Mouse (Mus musculus) kidney, postnatal 10 days (tissue): ENCODE measurements at regions not wholly inside any gene's neighbourhood (a gene's known extent, or its start where the extent isn't known, plus 50 kb on each side); places are given as distances from the start of the nearest gene placed in this dataset.

Experiments used
- DNase-seq: peaks from one replicate; pipeline ENCODE4 v3.0.0; 2021; ENCODE audit warnings: mixed read lengths

DNA sequence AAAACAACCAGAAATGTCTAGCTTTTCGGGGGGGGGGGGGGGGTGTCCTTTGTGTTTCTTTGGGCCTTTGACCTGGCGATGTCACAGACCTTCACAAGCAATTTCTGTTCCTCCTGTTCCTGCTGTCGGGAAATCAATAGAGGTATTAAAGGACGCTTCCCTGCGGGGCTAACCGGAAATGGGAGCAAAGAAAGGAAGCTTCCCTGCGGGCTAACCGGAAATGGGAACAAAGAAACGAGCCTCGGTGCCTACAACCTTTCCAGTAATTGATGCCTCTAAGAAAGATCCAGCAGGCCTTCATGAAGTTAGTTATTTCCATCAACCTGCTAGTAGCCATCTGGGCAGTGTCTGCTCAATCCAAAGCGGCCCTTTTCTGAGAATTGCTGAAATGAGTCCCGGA, 78.2 kb upstream of the Phyhipl start:
- DNase-seq: no peak

DNA sequence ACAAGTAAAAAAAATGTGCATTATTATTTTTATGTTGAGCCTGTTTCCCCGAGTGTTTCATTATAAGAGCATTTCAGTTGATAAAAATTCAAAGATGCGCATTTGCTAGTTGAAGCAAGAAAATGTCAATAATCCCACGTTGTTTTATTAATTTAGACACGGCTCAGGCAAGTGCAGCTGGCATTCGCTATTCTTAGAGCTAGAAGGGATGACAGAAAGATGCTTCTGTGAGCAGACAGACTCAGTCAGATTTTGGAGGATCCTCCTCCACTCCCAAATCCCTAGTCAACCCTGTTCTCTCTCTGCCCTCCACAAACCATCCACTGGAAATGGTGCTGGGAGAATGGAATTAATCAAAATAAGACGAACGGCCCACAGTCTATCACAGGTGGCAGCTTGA, 77.7 kb upstream of the Phyhipl start:
- no peak for DNase-seq

DNA sequence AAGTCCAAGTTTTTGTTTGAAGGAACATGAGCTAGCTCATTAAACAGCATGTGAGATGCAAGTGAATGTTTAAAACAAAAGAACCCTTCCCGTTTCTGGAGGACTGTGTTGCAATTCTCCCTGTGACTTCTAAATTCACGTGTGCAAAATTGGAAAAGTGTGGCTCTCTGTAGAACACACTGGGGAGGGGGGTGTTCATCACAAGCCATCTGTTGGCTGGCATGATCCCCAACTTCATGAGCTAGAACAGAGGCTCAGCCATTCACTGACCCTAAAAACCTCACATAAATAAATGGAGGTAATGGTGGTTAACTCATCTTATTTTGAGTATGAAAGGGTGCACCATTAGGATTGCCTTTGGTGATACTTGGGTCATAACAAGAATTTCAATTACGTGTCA, 69.3 kb upstream of the Phyhipl start:
- no peak for DNase-seq

DNA sequence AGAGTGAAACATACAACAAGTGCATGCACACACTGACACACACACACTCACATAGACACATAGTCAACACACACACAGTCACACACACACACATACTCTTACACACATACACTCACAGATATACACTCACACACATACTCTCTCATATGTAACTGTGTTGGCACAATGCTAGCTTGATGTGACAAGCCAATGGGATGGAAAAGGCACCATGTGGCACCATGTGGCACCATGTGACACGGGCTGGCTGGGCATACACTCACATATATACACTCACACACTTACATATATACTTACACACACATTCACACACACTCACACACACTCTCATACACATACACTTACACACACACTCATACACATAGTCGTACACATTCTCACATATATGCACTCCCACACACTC, 67.0 kb upstream of the Phyhipl start:
- DNase-seq: no peak

DNA sequence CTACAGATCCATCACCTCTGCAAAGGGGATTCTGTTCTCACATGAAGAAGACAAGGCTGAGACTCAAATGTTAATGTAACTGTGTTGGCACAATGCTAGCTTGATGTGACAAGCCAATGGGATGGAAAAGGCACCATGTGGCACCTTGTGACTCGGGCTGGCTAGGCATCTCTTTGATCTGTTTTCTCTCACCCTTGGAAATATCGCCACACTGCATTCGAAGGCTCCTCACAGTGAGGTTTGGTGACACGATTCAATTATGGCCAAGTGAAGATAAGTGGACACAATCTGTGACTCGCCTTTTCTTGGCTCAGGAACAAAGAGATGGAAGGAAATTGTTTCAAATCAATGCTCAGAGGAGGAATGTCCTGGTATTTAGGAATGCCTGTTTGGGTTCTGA, 66.6 kb upstream of the Phyhipl start:
- DNase-seq: no peak

DNA sequence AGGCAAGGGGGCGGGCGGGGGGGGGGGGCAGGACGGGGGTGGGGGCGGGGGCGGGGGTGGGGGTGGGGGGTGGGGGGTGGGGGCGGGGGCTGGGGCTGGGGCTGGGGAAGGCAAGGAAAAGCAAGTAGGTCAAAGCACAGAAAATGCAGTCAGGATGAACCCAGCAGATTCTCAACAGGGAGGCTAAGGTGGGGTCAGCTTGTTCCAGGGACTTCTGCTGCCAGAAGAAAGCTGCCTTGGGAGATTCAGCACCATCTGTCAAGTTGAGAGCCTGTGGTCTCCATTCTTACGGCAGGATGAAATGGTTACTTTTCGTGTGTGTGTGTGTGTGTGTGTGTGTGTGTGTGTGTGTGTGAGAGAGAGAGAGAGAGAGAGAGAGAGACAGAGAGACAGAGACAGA, 61.7 kb upstream of the Phyhipl start:
- no peak for DNase-seq

DNA sequence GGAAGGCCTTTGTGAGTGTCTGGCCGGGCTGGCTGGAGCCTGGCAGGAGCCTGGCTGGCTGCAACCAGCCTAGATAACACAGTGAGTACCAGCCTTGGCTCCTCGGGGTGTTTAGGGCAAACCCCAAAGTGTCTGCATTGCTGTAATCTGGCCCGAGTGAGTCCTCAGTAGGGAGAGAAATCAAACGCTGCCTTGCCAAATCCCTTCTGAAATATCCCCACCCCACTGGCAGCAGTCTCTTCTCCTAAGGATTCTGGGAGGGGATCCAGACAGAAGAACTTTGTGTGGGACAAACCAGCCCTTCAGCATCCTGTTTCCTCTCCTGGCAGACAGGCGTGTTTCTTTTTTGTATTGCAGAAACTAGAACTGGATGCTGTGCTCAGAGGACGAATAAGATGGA, 61.3 kb upstream of the Phyhipl start:
- peak; percentile 48 for DNase-seq

DNA sequence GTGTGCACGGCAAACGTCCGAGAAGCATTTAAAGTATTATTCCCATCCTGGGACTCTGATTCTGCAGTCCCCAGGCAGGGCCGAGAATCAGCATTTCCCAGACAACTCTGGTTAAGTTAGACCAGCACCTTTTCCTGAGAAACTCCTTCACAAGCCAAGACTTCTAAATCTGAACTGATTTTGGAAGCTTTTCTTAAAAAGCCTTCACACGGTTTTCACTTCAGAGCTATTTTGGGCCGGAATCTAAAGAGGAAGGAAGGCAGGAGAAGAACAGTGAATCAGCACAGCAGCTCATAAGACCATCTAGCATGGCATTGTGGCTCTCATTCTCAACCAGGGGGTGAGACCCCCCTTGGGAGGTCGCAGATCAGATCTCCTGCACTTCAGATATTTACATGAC, 57.5 kb upstream of the Phyhipl start:
- DNase-seq: no peak

DNA sequence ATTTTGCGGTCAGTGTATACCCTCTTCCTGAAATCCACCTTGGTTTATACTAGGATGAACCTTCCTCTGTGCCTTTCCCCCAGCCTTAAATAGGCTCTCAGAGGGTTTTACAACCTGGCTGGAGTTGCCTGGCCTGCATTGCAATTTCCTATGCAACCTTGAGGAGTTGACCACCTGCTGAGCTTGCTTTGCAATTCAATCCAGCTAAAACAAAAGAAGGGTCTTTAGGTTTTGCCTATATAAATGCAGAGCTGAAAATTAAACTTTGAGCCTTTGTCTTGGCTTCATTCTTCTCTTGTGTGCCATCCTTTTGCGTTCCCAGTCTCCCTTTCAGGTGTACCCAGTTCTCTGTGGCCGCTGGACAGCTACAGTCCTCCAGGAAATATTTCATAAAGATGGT, 53.0 kb upstream of the Phyhipl start:
- DNase-seq: no peak
